Mouse (Mus musculus): ENCODE measurements at regions not wholly inside any gene's neighbourhood (a gene's known extent, or its start where the extent isn't known, plus 50 kb on each side); places are given as distances from the start of the nearest gene placed in this dataset.

DNA sequence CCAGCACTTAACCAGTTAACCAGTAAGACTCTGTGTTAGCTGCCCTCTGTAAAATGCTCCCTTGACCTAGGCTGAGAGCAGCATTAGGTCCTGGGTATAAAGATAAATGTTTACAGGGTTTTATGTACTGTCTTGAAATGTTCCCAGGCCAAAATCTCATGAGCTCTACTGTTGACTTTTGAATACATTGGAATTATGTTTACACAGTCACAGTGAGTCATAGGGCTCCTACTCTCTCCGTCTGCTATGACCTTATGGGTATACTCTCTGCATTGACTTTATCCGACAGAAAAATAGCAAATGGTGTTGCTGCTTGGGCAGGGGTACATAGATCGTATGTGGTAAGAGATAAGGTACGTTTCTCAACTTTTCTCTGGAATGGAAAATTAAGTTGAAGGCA, 596.8 kb upstream of the Zeb2 start:
- TF ChIP-seq CTCF (IDR thresholded peaks at IDR 0.05; ENCODE audit: insufficient read depth, low read length) (no peak), POLR2A (IDR thresholded peaks at IDR 0.05; ENCODE audit: borderline replicate concordance, extremely low read depth, low read depth, low read length) (no peak)

Measured in lung, adult 2 months (tissue).